Mouse (Mus musculus): ENCODE results near the gene Atp1b4. TPM values are rescaled to one million over a fixed set of nuclear protein-coding genes. Genes with fewer than 3 reads are reported as not detected.
"Not testable (repeated sequence)": the region's sequence is repeated elsewhere in the genome, so short reads cannot be mapped to it uniquely, and the experiment has no call there.

The Atp1b4 gene
- polyA plus RNA-seq (2016; fragmentation: Nextera tagmentation; extraction: Ambion mirVana), result 0.15 TPM in 1 of 2 replicates, not detected in the other

- Histone ChIP-seq H3K9ac (no peak within 1 kb of the TSS), H3K4me1 (no peaks in the 10 kb centered on the region), H3K36me3 (no peaks in the 10 kb centered on the region), H3K27ac (no peak within 1 kb of the TSS), H3K27me3 (no peaks in the 10 kb centered on the region), H3K9me3 (no peaks in the 10 kb centered on the region), H3K4me3 (no peak within 1 kb of the TSS), H3K4me2 (replicated peaks) (no peak within 1 kb of the TSS)
- ATAC-seq (ENCODE audit: insufficient number of reproducible peaks, insufficient read depth, low FRiP score, low TSS enrichment), result no peak
- whole genome bisulfite sequencing, result 87% methylated on average over 8 of the region's 8 CpGs
Measured at GRCm38 (mm10) chrX:38315884-38316283, at the start of gene Atp1b4. TSS of gene Atp1b4 (plus strand) at chrX:38316184.

GRCm38 (mm10) chrX:38308597-38308996, 7.4 kb upstream of the Atp1b4 start:
- H3K27me3 ChIP-seq, result no peaks in the 10 kb centered on the region
- no peaks in the 10 kb centered on the region for H3K4me1 ChIP-seq
- WGBS, result 55% methylated on average over 4 of the region's 4 CpGs
- H3K27ac ChIP-seq, result no peak overlapping the region
- no peaks in the 10 kb centered on the region for H3K9me3 ChIP-seq
- no peak overlapping the region for H3K9ac ChIP-seq
- no peak overlapping the region for H3K4me2 ChIP-seq (replicated peaks)
- no peaks in the 10 kb centered on the region for H3K36me3 ChIP-seq
- H3K4me3 ChIP-seq, result no peak overlapping the region
- no peak for ATAC-seq (ENCODE audit: insufficient number of reproducible peaks, insufficient read depth, low FRiP score, low TSS enrichment)

- Histone ChIP-seq H3K4me3 (no peak overlapping the region), H3K27ac (no peak overlapping the region), H3K36me3 (no peaks in the 10 kb centered on the region), H3K27me3 (no peaks in the 10 kb centered on the region), H3K4me2 (replicated peaks) (no peak overlapping the region), H3K9me3 (no peaks in the 10 kb centered on the region), H3K4me1 (no peaks in the 10 kb centered on the region), H3K9ac (no peak overlapping the region)
- 76% methylated on average over 2 of the region's 2 CpGs for WGBS
- no peak for ATAC-seq (ENCODE audit: insufficient number of reproducible peaks, insufficient read depth, low FRiP score, low TSS enrichment)
Measured at GRCm38 (mm10) chrX:38311054-38311453, 4.9 kb upstream of the Atp1b4 start.

- Histone ChIP-seq H3K36me3 (no peaks in the 10 kb centered on the region), H3K27ac (no peak overlapping the region), H3K27me3 (no peaks in the 10 kb centered on the region), H3K9me3 (no peaks in the 10 kb centered on the region), H3K4me2 (replicated peaks) (no peak overlapping the region), H3K9ac (no peak overlapping the region), H3K4me1 (no peaks in the 10 kb centered on the region), H3K4me3 (no peak overlapping the region)
- ATAC-seq (ENCODE audit: insufficient number of reproducible peaks, insufficient read depth, low FRiP score, low TSS enrichment), result no peak
- 72% methylated on average over 9 of the region's 9 CpGs for WGBS
Measured at GRCm38 (mm10) chrX:38312910-38313625, 2.9 kb upstream of the Atp1b4 start.

- Histone ChIP-seq H3K4me2 (replicated peaks) (no peak overlapping the region), H3K36me3 (no peaks in the 10 kb centered on the region), H3K4me3 (no peak overlapping the region), H3K4me1 (no peaks in the 10 kb centered on the region), H3K27me3 (no peaks in the 10 kb centered on the region), H3K27ac (no peak overlapping the region), H3K9me3 (no peaks in the 10 kb centered on the region), H3K9ac (no peak overlapping the region)
- ATAC-seq (ENCODE audit: insufficient number of reproducible peaks, insufficient read depth, low FRiP score, low TSS enrichment), result no peak
- WGBS, result 83% methylated on average over 6 of the region's 6 CpGs
Measured at GRCm38 (mm10) chrX:38313626-38314210, 2.3 kb upstream of the Atp1b4 start.

GRCm38 (mm10) chrX:38330695-38331406, 14.9 kb downstream of the Atp1b4 start:
- Histone ChIP-seq H3K4me2 (replicated peaks) (no peak overlapping the region), H3K36me3 (no peaks in the 10 kb centered on the region), H3K27ac (no peak overlapping the region), H3K27me3 (no peaks in the 10 kb centered on the region), H3K4me1 (no peaks in the 10 kb centered on the region), H3K9ac (no peak overlapping the region), H3K9me3 (no peaks in the 10 kb centered on the region), H3K4me3 (no peak overlapping the region)
- no peak for ATAC-seq (ENCODE audit: insufficient number of reproducible peaks, insufficient read depth, low FRiP score, low TSS enrichment)
- WGBS, result 64% methylated on average over 4 of the region's 4 CpGs

- H3K9ac ChIP-seq, result no peak overlapping the region
- no peak for ATAC-seq (ENCODE audit: insufficient number of reproducible peaks, insufficient read depth, low FRiP score, low TSS enrichment)
- no peaks in the 10 kb centered on the region for H3K9me3 ChIP-seq
- H3K4me1 ChIP-seq, result no peaks in the 10 kb centered on the region
- H3K27ac ChIP-seq, result no peak overlapping the region
- no peak overlapping the region for H3K4me3 ChIP-seq
- H3K36me3 ChIP-seq, result no peaks in the 10 kb centered on the region
- WGBS, result 61% methylated on average over 8 of the region's 8 CpGs
- no peaks in the 10 kb centered on the region for H3K27me3 ChIP-seq
- H3K4me2 ChIP-seq (replicated peaks), result no peak overlapping the region
Measured at GRCm38 (mm10) chrX:38334329-38335279, 18.6 kb downstream of the Atp1b4 start.

GRCm38 (mm10) chrX:38362016-38362415, 46.0 kb downstream of the Atp1b4 start:
- WGBS, result 73% methylated on average over 8 of the region's 8 CpGs
- Histone ChIP-seq H3K27ac (no peak overlapping the region), H3K36me3 (no peaks in the 10 kb centered on the region), H3K27me3 (no peaks in the 10 kb centered on the region), H3K4me1 (no peaks in the 10 kb centered on the region), H3K4me2 (replicated peaks) (no peak overlapping the region), H3K9ac (no peak overlapping the region), H3K9me3 (no peaks in the 10 kb centered on the region), H3K4me3 (no peak overlapping the region)
- ATAC-seq (ENCODE audit: insufficient number of reproducible peaks, insufficient read depth, low FRiP score, low TSS enrichment), result no peak

GRCm38 (mm10) chrX:38364621-38365020, 48.6 kb downstream of the Atp1b4 start:
- not testable (repeated sequence) for H3K9me3 ChIP-seq; H3K36me3 ChIP-seq; H3K9ac ChIP-seq; H3K27ac ChIP-seq; ATAC-seq (ENCODE audit: insufficient number of reproducible peaks, insufficient read depth, low FRiP score, low TSS enrichment); H3K4me3 ChIP-seq; H3K27me3 ChIP-seq; H3K4me2 ChIP-seq (replicated peaks); H3K4me1 ChIP-seq
- 71% methylated on average over 1 of the region's 1 CpGs for WGBS

- H3K36me3 ChIP-seq; H3K27me3 ChIP-seq; H3K4me1 ChIP-seq; H3K9me3 ChIP-seq; H3K4me3 ChIP-seq; H3K27ac ChIP-seq; H3K9ac ChIP-seq; H3K4me2 ChIP-seq (replicated peaks); ATAC-seq (ENCODE audit: insufficient number of reproducible peaks, insufficient read depth, low FRiP score, low TSS enrichment): not testable (repeated sequence)
- 93% methylated on average over 1 of the region's 1 CpGs for WGBS
Measured at GRCm38 (mm10) chrX:38373169-38373568, 57.2 kb downstream of the Atp1b4 start.
